Mouse (Mus musculus): ENCODE results near the gene Cmah. TPM values are rescaled to one million over a fixed set of nuclear protein-coding genes. Genes with fewer than 3 reads are reported as not detected.

Cmah gene
- polyA plus RNA-seq, 1 experiment = 0.04 TPM

DNA sequence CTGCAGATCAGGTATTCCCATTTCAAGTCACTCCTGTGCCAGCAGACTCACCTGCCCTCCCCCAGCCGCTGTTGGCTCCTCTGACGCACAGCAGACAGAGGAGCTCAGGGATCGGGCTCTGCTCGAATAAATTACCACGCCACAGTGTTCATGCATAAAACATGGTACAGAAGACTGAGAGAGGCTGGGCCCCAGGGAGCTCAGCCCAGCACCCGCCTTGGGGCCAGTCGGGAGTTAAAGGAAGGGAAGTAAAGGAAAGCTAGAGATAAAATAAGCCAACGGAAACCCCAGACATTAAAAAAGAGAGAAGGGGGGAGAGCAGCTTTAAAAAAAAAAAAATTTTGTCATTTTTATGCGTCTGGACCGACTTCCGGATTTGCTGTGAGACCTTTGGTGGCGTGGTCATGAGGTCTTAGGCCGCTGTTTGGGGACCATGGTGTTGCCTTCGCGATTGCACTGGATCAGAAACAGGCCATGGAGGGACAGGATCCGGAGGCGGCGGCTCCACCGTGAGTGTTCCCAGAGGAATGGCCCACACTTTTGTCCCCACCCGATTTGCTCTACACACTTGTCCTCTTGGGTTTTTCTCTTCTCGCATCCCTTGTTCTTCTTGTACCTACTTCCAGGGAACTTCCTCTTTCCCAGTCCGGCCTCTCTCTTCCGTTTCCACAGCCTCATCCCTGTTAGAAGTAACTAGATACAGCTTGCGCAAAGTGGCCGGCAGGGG is 174.1 kb downstream of the Cmah start:
- TF ChIP-seq TAL1 (IDR thresholded peaks at IDR 0.05; ENCODE audit: low read length) = no peak
- TF ChIP-seq GATA1 (IDR thresholded peaks at IDR 0.05; ENCODE audit: low read length) = no peak
- Histone ChIP-seq H3K27me3 (ENCODE audit: control insufficient read depth) (no peaks in the 10 kb centered on the region), H3K4me3 (replicated peaks) (peak overlapping the region; percentile 60), H3K36me3 (ENCODE audit: control insufficient read depth) (no peaks in the 10 kb centered on the region), H3K4me1 (ENCODE audit: control insufficient read depth) (peaks cover 62% of the 10 kb centered on the region), H3K9me3 (ENCODE audit: control insufficient read depth, low read length) (no peaks in the 10 kb centered on the region)

DNA sequence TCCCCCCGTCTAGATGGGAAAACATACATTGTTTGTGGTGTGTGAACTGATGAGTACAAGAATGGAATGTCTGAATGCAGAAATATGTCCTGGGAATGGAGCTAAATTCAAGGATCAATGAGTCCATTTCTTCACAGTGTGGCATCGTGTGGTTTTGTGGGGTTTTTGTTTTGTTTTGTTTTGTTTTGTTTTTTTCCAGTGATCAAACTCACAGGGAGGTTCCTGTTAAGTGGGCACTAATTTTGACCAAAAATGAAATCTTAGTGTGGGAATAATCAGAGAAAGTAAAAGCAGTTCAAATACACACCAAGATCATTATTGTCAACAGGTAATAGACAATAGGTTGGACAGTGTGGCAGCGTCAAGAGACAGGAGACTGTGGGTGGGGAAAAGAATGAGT is 174.7 kb downstream of the Cmah start:
- Histone ChIP-seq H3K4me3 (replicated peaks) (peak overlapping the region; percentile 60), H3K9me3 (ENCODE audit: control insufficient read depth, low read length) (no peaks in the 10 kb centered on the region), H3K4me1 (ENCODE audit: control insufficient read depth) (peaks cover 57% of the 10 kb centered on the region), H3K27me3 (ENCODE audit: control insufficient read depth) (no peaks in the 10 kb centered on the region), H3K36me3 (ENCODE audit: control insufficient read depth) (no peaks in the 10 kb centered on the region)
- TF ChIP-seq TAL1 (IDR thresholded peaks at IDR 0.05; ENCODE audit: low read length) (no peak), GATA1 (IDR thresholded peaks at IDR 0.05; ENCODE audit: low read length) (no peak)

DNA sequence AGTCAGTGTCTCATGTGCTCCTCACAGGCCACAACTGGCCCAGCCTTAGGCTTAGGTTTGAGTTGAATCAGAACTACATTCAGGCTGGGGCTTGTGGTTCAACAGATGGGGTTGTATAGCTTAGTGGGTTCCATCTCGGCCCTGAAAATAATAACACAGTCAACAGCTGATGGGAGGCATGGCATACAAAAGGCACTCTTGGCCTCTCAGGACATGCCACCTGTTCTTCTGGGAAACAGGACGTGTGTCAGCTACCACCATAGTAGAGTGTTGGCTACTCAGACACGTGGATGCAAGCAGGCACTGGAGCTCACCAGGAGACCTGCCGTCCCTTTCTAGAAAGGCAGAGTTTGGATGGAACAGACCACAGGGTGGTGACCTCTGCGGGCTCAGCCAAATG is 178.6 kb downstream of the Cmah start:
- H3K4me1 ChIP-seq (ENCODE audit: control insufficient read depth) = peaks cover 24% of the 10 kb centered on the region
- H3K9me3 ChIP-seq (ENCODE audit: control insufficient read depth, low read length) = no peaks in the 10 kb centered on the region
- H3K4me3 ChIP-seq (replicated peaks) = no peak overlapping the region
- TF ChIP-seq TAL1 (IDR thresholded peaks at IDR 0.05; ENCODE audit: low read length) (no peak), GATA1 (IDR thresholded peaks at IDR 0.05; ENCODE audit: low read length) (no peak)
- H3K36me3 ChIP-seq (ENCODE audit: control insufficient read depth) = no peaks in the 10 kb centered on the region
- H3K27me3 ChIP-seq (ENCODE audit: control insufficient read depth) = no peaks in the 10 kb centered on the region

- H3K4me1 ChIP-seq (ENCODE audit: control insufficient read depth) = peaks cover 11% of the 10 kb centered on the region
- H3K36me3 ChIP-seq (ENCODE audit: control insufficient read depth) = no peaks in the 10 kb centered on the region
- TF ChIP-seq TAL1 (IDR thresholded peaks at IDR 0.05; ENCODE audit: low read length) (no peak), GATA1 (IDR thresholded peaks at IDR 0.05; ENCODE audit: low read length) (no peak)
- H3K4me3 ChIP-seq (replicated peaks) = no peak overlapping the region
- H3K9me3 ChIP-seq (ENCODE audit: control insufficient read depth, low read length) = no peaks in the 10 kb centered on the region
- no peaks in the 10 kb centered on the region for H3K27me3 ChIP-seq (ENCODE audit: control insufficient read depth)
Observed at GRCm38 (mm10) chr13:24507156-24507555, 180.0 kb downstream of the Cmah start.

GRCm38 (mm10) chr13:24508917-24509316 is 181.7 kb downstream of the Cmah start:
- Histone ChIP-seq H3K36me3 (ENCODE audit: control insufficient read depth) (no peaks in the 10 kb centered on the region), H3K4me1 (ENCODE audit: control insufficient read depth) (peaks cover 2% of the 10 kb centered on the region), H3K4me3 (replicated peaks) (no peak overlapping the region), H3K27me3 (ENCODE audit: control insufficient read depth) (no peaks in the 10 kb centered on the region), H3K9me3 (ENCODE audit: control insufficient read depth, low read length) (no peaks in the 10 kb centered on the region)
- TF ChIP-seq GATA1 (IDR thresholded peaks at IDR 0.05; ENCODE audit: low read length) (no peak), TAL1 (IDR thresholded peaks at IDR 0.05; ENCODE audit: low read length) (no peak)

GRCm38 (mm10) chr13:24511367-24511766 is 184.2 kb downstream of the Cmah start:
- Histone ChIP-seq H3K9me3 (ENCODE audit: control insufficient read depth, low read length) (no peaks in the 10 kb centered on the region), H3K4me3 (replicated peaks) (no peak overlapping the region), H3K36me3 (ENCODE audit: control insufficient read depth) (no peaks in the 10 kb centered on the region), H3K27me3 (ENCODE audit: control insufficient read depth) (no peaks in the 10 kb centered on the region), H3K4me1 (ENCODE audit: control insufficient read depth) (peaks cover 2% of the 10 kb centered on the region)
- no peak for TF ChIP-seq GATA1 (IDR thresholded peaks at IDR 0.05; ENCODE audit: low read length)
- no peak for TF ChIP-seq TAL1 (IDR thresholded peaks at IDR 0.05; ENCODE audit: low read length)

DNA sequence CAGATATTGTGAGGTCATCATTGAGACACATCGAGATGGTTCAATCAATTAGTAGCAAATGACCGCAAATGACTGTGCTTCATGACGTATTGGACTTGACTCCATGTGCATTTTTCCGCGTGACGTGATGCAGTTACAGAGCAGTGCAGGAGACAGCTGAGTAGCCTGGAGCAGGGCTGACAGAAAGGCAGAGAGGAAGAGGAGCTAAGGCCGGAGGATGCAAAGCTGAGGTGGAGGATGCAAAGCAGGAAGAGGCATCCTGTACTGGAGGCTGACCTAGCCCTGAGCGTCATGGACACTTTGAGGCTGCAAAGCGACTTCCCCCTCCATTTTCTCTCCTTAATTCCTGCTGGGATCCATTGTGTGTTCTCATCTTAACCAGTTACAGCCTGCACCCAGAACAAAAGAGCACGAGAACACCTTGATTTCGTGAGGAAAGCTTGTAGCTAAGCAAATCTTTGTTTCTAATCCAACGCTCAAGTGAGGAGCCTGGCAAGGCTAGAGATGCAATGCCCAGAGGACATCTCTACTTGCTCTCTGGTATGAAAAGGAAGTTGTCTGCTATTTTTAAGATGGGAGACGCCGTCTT is 184.8 kb downstream of the Cmah start:
- Histone ChIP-seq H3K36me3 (ENCODE audit: control insufficient read depth) (no peaks in the 10 kb centered on the region), H3K4me3 (replicated peaks) (no peak overlapping the region), H3K9me3 (ENCODE audit: control insufficient read depth, low read length) (no peaks in the 10 kb centered on the region), H3K4me1 (ENCODE audit: control insufficient read depth) (peaks cover 2% of the 10 kb centered on the region), H3K27me3 (ENCODE audit: control insufficient read depth) (no peaks in the 10 kb centered on the region)
- TF ChIP-seq GATA1 (IDR thresholded peaks at IDR 0.05; ENCODE audit: low read length) (no peak), TAL1 (IDR thresholded peaks at IDR 0.05; ENCODE audit: low read length) (no peak)

GRCm38 (mm10) chr13:24513717-24514116 is 186.5 kb downstream of the Cmah start:
- H3K4me1 ChIP-seq (ENCODE audit: control insufficient read depth) = peaks cover 2% of the 10 kb centered on the region
- no peaks in the 10 kb centered on the region for H3K36me3 ChIP-seq (ENCODE audit: control insufficient read depth)
- H3K9me3 ChIP-seq (ENCODE audit: control insufficient read depth, low read length) = no peaks in the 10 kb centered on the region

DNA sequence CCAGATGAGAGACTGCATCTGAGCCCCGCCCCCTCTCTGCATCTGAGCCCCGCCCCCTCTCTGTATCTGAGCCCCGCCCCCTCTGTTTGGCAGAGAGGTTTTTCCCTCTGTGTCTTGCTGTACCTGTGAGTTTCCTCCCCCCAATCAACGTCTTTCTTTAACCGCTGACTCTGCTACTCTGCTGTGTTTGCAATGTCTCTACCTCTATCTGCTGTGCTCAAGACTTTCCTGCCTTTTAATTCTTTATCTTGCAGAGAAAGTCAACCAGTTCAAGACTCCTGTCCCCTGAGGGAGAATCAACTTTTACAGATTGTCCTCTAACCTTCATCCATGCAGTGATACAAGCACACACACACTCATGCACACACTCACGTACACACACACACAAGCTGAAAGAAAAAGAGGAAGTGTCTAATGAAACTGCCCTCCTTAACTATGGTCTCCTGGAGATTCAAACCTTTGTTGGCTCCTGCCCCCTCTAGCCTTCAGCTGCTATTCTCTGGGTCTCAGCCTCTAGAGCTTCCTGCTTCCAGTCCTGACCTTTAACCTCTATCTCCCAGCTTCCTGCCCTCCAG is 188.0 kb downstream of the Cmah start:
- Histone ChIP-seq H3K9me3 (ENCODE audit: control insufficient read depth, low read length) (no peaks in the 10 kb centered on the region), H3K27me3 (ENCODE audit: control insufficient read depth) (no peaks in the 10 kb centered on the region), H3K4me1 (ENCODE audit: control insufficient read depth) (peaks cover 2% of the 10 kb centered on the region), H3K4me3 (replicated peaks) (no peak overlapping the region), H3K36me3 (ENCODE audit: control insufficient read depth) (no peaks in the 10 kb centered on the region)
- TF ChIP-seq TAL1 (IDR thresholded peaks at IDR 0.05; ENCODE audit: low read length) (no peak), GATA1 (IDR thresholded peaks at IDR 0.05; ENCODE audit: low read length) (no peak)

More at GRCm38 (mm10) chr13:24513717-24514116, 186.5 kb downstream of the Cmah start:
- TF ChIP-seq GATA1 (IDR thresholded peaks at IDR 0.05; ENCODE audit: low read length) (no peak), TAL1 (IDR thresholded peaks at IDR 0.05; ENCODE audit: low read length) (no peak)
- H3K4me3 ChIP-seq (replicated peaks) = no peak overlapping the region
- no peaks in the 10 kb centered on the region for H3K27me3 ChIP-seq (ENCODE audit: control insufficient read depth)
